Mouse (Mus musculus) heart, adult 2 months (tissue): ENCODE data around the gene Slc16a4. TPM values are rescaled to one million over a fixed set of nuclear protein-coding genes. Genes with fewer than 3 reads are reported as not detected.
"Not testable (repeated sequence)": the region's sequence is repeated elsewhere in the genome, so short reads cannot be mapped to it uniquely, and the experiment has no call there.

ENCODE experiments used
- DNase-seq, 2 experiments: peaks; one replicate each; pipeline ENCODE4 v3.0.0; 2021
- H3K27ac ChIP-seq: fragments of 200-600 bp; 2 replicates; pipeline ENCODE4 v1.8.1; 2022
- H3K27me3 ChIP-seq: fragments of 200-500 bp; 2 replicates; pipeline ENCODE4 v1.6.1; 2012; ENCODE audit warnings: mild to moderate bottlenecking, low read length, inconsistent platforms, mixed read lengths; ENCODE audit not compliant: control insufficient read depth, insufficient read depth
- H3K36me3 ChIP-seq: fragments of 200-500 bp; 2 replicates; pipeline ENCODE4 v1.6.1; 2012; ENCODE audit warnings: low read length, inconsistent platforms; ENCODE audit not compliant: control insufficient read depth, insufficient read depth
- H3K4me1 ChIP-seq: fragments of 200-500 bp; 2 replicates; pipeline ENCODE4 v1.6.1; 2011; ENCODE audit warnings: low read length; ENCODE audit not compliant: control insufficient read depth, insufficient read depth
- H3K4me3 ChIP-seq: fragments of 200-600 bp; 2 replicates; pipeline ENCODE4 v1.8.1; 2022
- H3K79me2 ChIP-seq: fragments of 200-500 bp; replicated peaks from 2 replicates; pipeline ENCODE4 v1.6.1; 2012; ENCODE audit warnings: mild to moderate bottlenecking, inconsistent platforms, low read length, moderate library complexity, mixed read lengths; ENCODE audit not compliant: control insufficient read depth, insufficient read depth
- H3K9ac ChIP-seq: fragments of 200-500 bp; 2 replicates; pipeline ENCODE4 v1.6.1; 2012; ENCODE audit warnings: low read depth, mild to moderate bottlenecking, control low read depth, inconsistent platforms, low read length, mixed read lengths
- CTCF ChIP-seq: fragments of 200-600 bp; IDR thresholded peaks from 2 replicates; pipeline ENCODE4 v1.8.1; 2022; ENCODE audit warnings: antibody characterized with exemption, mild to moderate bottlenecking, moderate library complexity
- EP300 ChIP-seq: fragments of 200-500 bp; IDR thresholded peaks from 2 replicates; pipeline ENCODE4 v1.6.1; 2011; ENCODE audit warnings: low read depth, low read length, control low read depth; ENCODE audit not compliant: insufficient read depth
- POLR2A ChIP-seq: fragments of 200-500 bp; IDR thresholded peaks from 2 replicates; pipeline ENCODE4 v1.6.1; 2011; ENCODE audit warnings: mild to moderate bottlenecking, low read depth, low read length, control low read depth; ENCODE audit not compliant: insufficient read depth
- WGBS: fragments of 180-500 bp; shearing (Covaris S2); methylation state at CpG from one replicate; pipeline ENCODE4 v1.1.7; 2018; 5-methylcytosine and 5-hydroxymethylcytosine counted together
- intact Hi-C: fragments of 180-260 bp; cut with DNase I; formaldehyde crosslinking; loops from one replicate; pipeline ENCODE4 v1.15.1; 2025
- polyA plus RNA-seq: library from polyadenylated mRNA; depleted of rRNA; stranded (reverse); fragments of >200 nt; gene quantifications from 2 replicates; pipeline ENCODE4 v1.2.3, GENCODE M21; 2012
- total RNA-seq, 2 experiments: library from RNA; stranded (reverse); gene quantifications; 2 replicates each; pipeline ENCODE4 v1.2.3; 2021

Gene Slc16a4
- total and polyA plus RNA-seq, 3 experiments, result 0.12 to 0.39 (median 0.26) TPM

GRCm38 (mm10) chr3:107278479-107279269 is 12.4 kb upstream of the Slc16a4 start, which contains the start of gene Lamtor5:
Gene Lamtor5, plus strand, starts transcription at chr3:107278858.
- H3K36me3 ChIP-seq, result peaks cover 7% of the 10 kb centered on the region
- TF ChIP-seq EP300 (no peak), POLR2A (peak; percentile 70), CTCF (no peak)
- peak within 1 kb of the TSS; percentile 91 for H3K9ac ChIP-seq
- peak within 1 kb of the TSS; percentile 78 for H3K4me3 ChIP-seq
- peak within 1 kb of the TSS; percentile 72 for H3K27ac ChIP-seq
- H3K79me2 ChIP-seq, result peaks cover 2% of the 10 kb centered on the region; the same call in 1 of the 2 replicates
- H3K4me1 ChIP-seq, result peaks cover 1% of the 10 kb centered on the region; the same call in 1 of the 2 replicates
- peak; percentile 91 to 95 for DNase-seq
- intact Hi-C loops, result loop anchor here (2.0 to 5.0 kb wide), 2 partner anchors 52 to 189 kb away; no protein-coding TSS in a partner anchor
- no peaks in the 10 kb centered on the region for H3K27me3 ChIP-seq
- 3% methylated on average over 43 of the region's 43 CpGs for WGBS

GRCm38 (mm10) chr3:107286123-107286522 is 4.9 kb upstream of the Slc16a4 start:
- DNase-seq, result no peak
- intact Hi-C loops, result no loop called here
- no peak for TF ChIP-seq CTCF
- TF ChIP-seq EP300, result no peak
- TF ChIP-seq POLR2A, result no peak
- WGBS, result 54% methylated on average over 2 of the region's 2 CpGs
- no peak overlapping the region for H3K9ac ChIP-seq
- no peaks in the 10 kb centered on the region for H3K27me3 ChIP-seq
- H3K4me3 ChIP-seq, result no peak overlapping the region
- H3K79me2 ChIP-seq, result no peaks in the 10 kb centered on the region
- no peak overlapping the region for H3K27ac ChIP-seq
- H3K4me1 ChIP-seq, result no peaks in the 10 kb centered on the region; the same call in 1 of the 2 replicates
- H3K36me3 ChIP-seq, result no peaks in the 10 kb centered on the region; the same call in 1 of the 2 replicates

- no peak for TF ChIP-seq POLR2A
- TF ChIP-seq CTCF, result no peak
- no peak for TF ChIP-seq EP300
- intact Hi-C loops, result no loop called here
- no peak for DNase-seq
Observed at GRCm38 (mm10) chr3:107287346-107287745, 3.7 kb upstream of the Slc16a4 start.

GRCm38 (mm10) chr3:107295672-107296360 is 4.8 kb downstream of the Slc16a4 start:
- WGBS, result 68% methylated on average over 5 of the region's 5 CpGs

More at GRCm38 (mm10) chr3:107287346-107287745, 3.7 kb upstream of the Slc16a4 start:
- Histone ChIP-seq H3K9ac (no peak overlapping the region), H3K27ac (no peak overlapping the region), H3K4me1 (no peaks in the 10 kb centered on the region; the same call in 1 of the 2 replicates), H3K27me3 (no peaks in the 10 kb centered on the region), H3K36me3 (no peaks in the 10 kb centered on the region; the same call in 1 of the 2 replicates), H3K4me3 (no peak overlapping the region), H3K79me2 (no peaks in the 10 kb centered on the region)

GRCm38 (mm10) chr3:107296917-107297316 is 5.9 kb downstream of the Slc16a4 start:
- H3K27me3 ChIP-seq, H3K4me3 ChIP-seq, H3K79me2 ChIP-seq, DNase-seq, H3K4me1 ChIP-seq, H3K9ac ChIP-seq, H3K36me3 ChIP-seq, intact Hi-C loops, H3K27ac ChIP-seq: not testable (repeated sequence)
- WGBS, result 76% methylated on average over 4 of the region's 4 CpGs
- TF ChIP-seq CTCF, result 0 out of 2 replicates have a peak, but pooled peaks have one; percentile 19

More at GRCm38 (mm10) chr3:107295672-107296360, 4.8 kb downstream of the Slc16a4 start:
- Histone ChIP-seq H3K36me3 (no peaks in the 10 kb centered on the region; the same call in 1 of the 2 replicates), H3K27ac (no peak overlapping the region), H3K9ac (no peak overlapping the region), H3K27me3 (no peaks in the 10 kb centered on the region), H3K4me1 (no peaks in the 10 kb centered on the region), H3K79me2 (no peaks in the 10 kb centered on the region), H3K4me3 (no peak overlapping the region)
- intact Hi-C loops, result no loop called here
- no peak for TF ChIP-seq EP300
- DNase-seq, result no peak

- Histone ChIP-seq H3K79me2 (peaks cover 6% of the 10 kb centered on the region), H3K27me3 (no peaks in the 10 kb centered on the region), H3K27ac (no peak overlapping the region), H3K4me1 (peaks cover 4% of the 10 kb centered on the region), H3K36me3 (peaks cover 37% of the 10 kb centered on the region), H3K4me3 (no peak overlapping the region), H3K9ac (no peak overlapping the region)
- no peak for DNase-seq
- intact Hi-C loops, result no loop called here
- 88% methylated on average over 3 of the region's 3 CpGs for WGBS
- TF ChIP-seq POLR2A (no peak), EP300 (no peak), CTCF (no peak)
Observed at GRCm38 (mm10) chr3:107317338-107317737, 26.3 kb downstream of the Slc16a4 start.
